In genomic region chr6:119341409-119341808, GRCm38 (mm10) we compare ENCODE assay signal across 9 mouse cellular contexts. TPM values are rescaled to one million over a fixed set of nuclear protein-coding genes. Genes with fewer than 3 reads are reported as not detected.
A peak's percentile ranks its signal among the peaks of the same experiment; 100 is the strongest.
DNase-seq lines count a peak whose midpoint lies in the region; ATAC-seq and TF ChIP-seq lines count a peak whose summit lies in the region.
"Had no signal": no experiment of that assay in that cellular context is flagged by ENCODE, and none has a peak within 500 bp of the region (broad histone marks: within the 10 kb centered on the region; RNA-seq: fewer than 3 reads in every experiment).

No protein-coding gene starts in this region.

- no peak overlapping the region for H3K27ac ChIP-seq in lung, postnatal 0 days (ENCODE audit: low read length)
- H3K27ac ChIP-seq in intestine, embryonic 16.5 days (ENCODE audit: low read length) = no peak overlapping the region
- H3K27ac ChIP-seq: limb, embryonic 15.5 days had no signal

- DNase-seq in cerebellum, adult 9-10 months = peak; percentile 68
- no peak for DNase-seq in cerebellum, adult 9-11 months
- peak; percentile 74 for DNase-seq in lung, postnatal 0 days (ENCODE audit: low spot score)
- no peak for DNase-seq in lung, postnatal 4 days
- DNase-seq in spleen, postnatal 10 days (ENCODE audit: low spot score in 2 of 2) = no peak
- DNase-seq in left cerebral cortex, postnatal 36 days (ENCODE audit: low spot score in 2 of 2) = no peak

- no peak for TF ChIP-seq EP300 in lung, postnatal 0 days (IDR thresholded peaks at IDR 0.05)

- peak; percentile 90 for ATAC-seq in lung, postnatal 0 days
- peak; percentile 86 for ATAC-seq in intestine, embryonic 16.5 days
- peak; percentile 45; the same call in 1 of the 2 replicates for ATAC-seq in monocyte, adult 5-6 weeks (replicated peaks; ENCODE audit: insufficient number of reproducible peaks, low FRiP score, low TSS enrichment, poor library complexity, severe bottlenecking)

- H3K4me1 ChIP-seq in lung, postnatal 0 days (ENCODE audit: insufficient read depth, low read depth, low read length) = no peaks in the 10 kb centered on the region
- H3K4me1 ChIP-seq in intestine, embryonic 16.5 days (ENCODE audit: control insufficient read depth, insufficient read depth, low read length) = no peaks in the 10 kb centered on the region
- H3K4me1 ChIP-seq: limb, embryonic 15.5 days had no signal

- H3K4me2 ChIP-seq in lung, postnatal 0 days (replicated peaks; ENCODE audit: low read depth, low read length) = no peak overlapping the region
- H3K4me2 ChIP-seq in intestine, embryonic 16.5 days (ENCODE audit: low read depth, low read length) = no peak overlapping the region
- H3K4me2 ChIP-seq: limb, embryonic 15.5 days had no signal

- H3K27me3 ChIP-seq in lung, postnatal 0 days (replicated peaks; ENCODE audit: insufficient read depth, low read length) = no peaks in the 10 kb centered on the region
- H3K27me3 ChIP-seq in intestine, embryonic 16.5 days (replicated peaks; ENCODE audit: control insufficient read depth, insufficient read depth, low read length) = no peaks in the 10 kb centered on the region
- H3K27me3 ChIP-seq: limb, embryonic 15.5 days had no signal

- no peak overlapping the region for H3K9ac ChIP-seq in lung, postnatal 0 days (replicated peaks; ENCODE audit: low read depth)
- no peak overlapping the region for H3K9ac ChIP-seq in intestine, embryonic 16.5 days (ENCODE audit: low read depth, low read length)
- H3K9ac ChIP-seq: limb, embryonic 15.5 days had no signal

- TF ChIP-seq CTCF in lung, postnatal 0 days (IDR thresholded peaks at IDR 0.05) = no peak

- H3K36me3 ChIP-seq in lung, postnatal 0 days (ENCODE audit: insufficient read depth, low read length) = no peaks in the 10 kb centered on the region
- H3K36me3 ChIP-seq in intestine, embryonic 16.5 days (ENCODE audit: control insufficient read depth, insufficient read depth, low read length) = no peaks in the 10 kb centered on the region
- H3K36me3 ChIP-seq: limb, embryonic 15.5 days had no signal

- no peak overlapping the region for H3K4me3 ChIP-seq in lung, postnatal 0 days (ENCODE audit: low read depth, low read length)
- no peak overlapping the region for H3K4me3 ChIP-seq in intestine, embryonic 16.5 days (ENCODE audit: low read length)
- H3K4me3 ChIP-seq: limb, embryonic 15.5 days had no signal

- H3K9me3 ChIP-seq in lung, postnatal 0 days (ENCODE audit: low read length) = no peaks in the 10 kb centered on the region
- no peaks in the 10 kb centered on the region for H3K9me3 ChIP-seq in intestine, embryonic 16.5 days (ENCODE audit: control insufficient read depth, low read length)
- H3K9me3 ChIP-seq: limb, embryonic 15.5 days had no signal

- intact Hi-C loops in left cerebral cortex, postnatal 36 days (cut with DNase I) = no loop called here

RNA-seq across cellular contexts. Expression of gene Lrtm2, which starts 10.8 kb away (rescaled TPM):
- 0.20 and 0.29 TPM in 2 replicates for polyA plus RNA-seq in lung, postnatal 0 days (2015; fragmentation: Nextera tagmentation; extraction: Ambion mirVana)
- polyA plus RNA-seq in intestine, embryonic 16.5 days (2015; fragmentation: Nextera tagmentation; extraction: Ambion mirVana) = 0.32 and 0.38 TPM in 2 replicates
- 0.11 to 1.6 TPM (median 0.48 TPM) in 3 replicates for total RNA-seq in monocyte, adult 5-6 weeks (2017)
- 10 to 100 TPM; 55.9 to 59.8 TPM for total RNA-seq in left cerebral cortex, postnatal 36 days (2021)

Comparison
In these comparisons a context has a peak if more than half of its experiments do, and no peak if none do; other contexts are left out.
1. DNase-seq: peak in cerebellum, adult 9-10 months (single experiment) and lung, postnatal 0 days (single experiment); none in cerebellum, adult 9-11 months (single experiment), lung, postnatal 4 days (0 of 2), spleen, postnatal 10 days (0 of 2) and left cerebral cortex, postnatal 36 days (0 of 2).
2. RNA of gene Lrtm2, which starts 10.8 kb away (total RNA-seq): 55.9 to 59.8 TPM in left cerebral cortex, postnatal 36 days; 0.11 to 1.6 TPM in monocyte, adult 5-6 weeks; every median in the first group is over 10 times any median in the second.
3. Peak in every context shown above with its lines, with median percentiles within 50 percentile points of each other: ATAC-seq.